Mouse (Mus musculus) C2C12 (cell line): ENCODE data around the gene Xpnpep1.

Experiments used
- CEBPB ChIP-seq: IDR thresholded peaks from one replicate; pipeline ENCODE4 v1.6.1; 2011; ENCODE audit warnings: low read depth, mild to moderate bottlenecking, control low read depth, moderate library complexity
- CTCF ChIP-seq: IDR thresholded peaks from one replicate; pipeline ENCODE4 v1.5.1; 2011; ENCODE audit not compliant: control insufficient read depth, insufficient read depth, insufficient read length
- FOSL1 ChIP-seq: IDR thresholded peaks from one replicate; pipeline ENCODE4 v1.8.0; 2011; ENCODE audit warnings: mild to moderate bottlenecking, low read length; ENCODE audit not compliant: poor library complexity, insufficient read depth, severe bottlenecking
- MAX ChIP-seq: IDR thresholded peaks from one replicate; pipeline ENCODE4 v1.6.1; 2011; ENCODE audit warnings: mild to moderate bottlenecking, control low read depth
- MYOD1 ChIP-seq: IDR thresholded peaks from one replicate; pipeline ENCODE4 v1.6.1; 2011; ENCODE audit warnings: low read depth; ENCODE audit not compliant: control insufficient read depth, insufficient read length
- MYOG ChIP-seq: IDR thresholded peaks from one replicate; pipeline ENCODE4 v1.6.1; 2011; ENCODE audit not compliant: control insufficient read depth, insufficient read length; ENCODE audit errors: extremely low read depth
- USF1 ChIP-seq: IDR thresholded peaks from one replicate; pipeline ENCODE4 v1.6.1; 2011; ENCODE audit warnings: low read depth, mild to moderate bottlenecking, control low read depth, moderate library complexity

DNA sequence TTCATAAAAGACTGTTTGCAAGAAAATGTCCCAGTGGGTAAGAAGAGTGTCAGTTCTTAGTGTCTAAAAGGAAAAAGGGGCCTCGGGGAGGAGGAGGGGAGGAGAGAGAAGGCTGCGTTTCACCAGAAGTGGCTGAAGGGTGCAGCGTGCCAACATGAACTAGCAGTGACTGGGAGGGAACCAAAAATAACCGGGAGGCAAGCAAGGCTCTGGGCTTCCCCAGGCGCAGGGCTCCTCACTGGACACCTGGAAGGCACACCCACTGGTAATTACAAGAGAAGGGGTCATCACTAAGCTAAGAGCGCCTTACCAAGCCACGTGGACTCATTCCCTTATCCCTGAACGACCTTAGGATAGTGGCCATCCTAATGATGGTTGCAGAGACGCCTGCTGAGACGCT is 48.1 kb downstream of the Xpnpep1 start:
- TF ChIP-seq USF1 (no peak), CTCF (no peak), MAX (no peak), CEBPB (no peak), MYOG (no peak), MYOD1 (no peak), FOSL1 (no peak)
